Mouse (Mus musculus) heart, adult 2 months (tissue): ENCODE measurements at regions not wholly inside any gene's neighbourhood (a gene's known extent, or its start where the extent isn't known, plus 50 kb on each side); places are given as distances from the start of the nearest gene placed in this dataset.

Source experiments
- EP300 ChIP-seq: fragments of 200-500 bp; IDR thresholded peaks from 2 replicates; pipeline ENCODE4 v1.6.1; 2011; ENCODE audit warnings: low read depth, low read length, control low read depth; ENCODE audit not compliant: insufficient read depth
- POLR2A ChIP-seq: fragments of 200-500 bp; IDR thresholded peaks from 2 replicates; pipeline ENCODE4 v1.6.1; 2011; ENCODE audit warnings: mild to moderate bottlenecking, low read depth, low read length, control low read depth; ENCODE audit not compliant: insufficient read depth

GRCm38 (mm10) chr1:161664321-161664720 is 124.0 kb downstream of the Fasl start:
- no peak for TF ChIP-seq POLR2A
- TF ChIP-seq EP300 = no peak
